Mouse (Mus musculus) heart, postnatal 0 days (tissue): Measurements from ENCODE around the gene Drc3.

Experiments
- CTCF ChIP-seq: IDR thresholded peaks from 2 replicates; pipeline ENCODE4 v1.5.1; 2016; ENCODE audit warnings: antibody characterized with exemption, control low read depth, low read depth
- EP300 ChIP-seq: IDR thresholded peaks from 2 replicates; pipeline ENCODE4 v1.6.1; 2016; ENCODE audit warnings: antibody characterized with exemption, low read depth

DNA sequence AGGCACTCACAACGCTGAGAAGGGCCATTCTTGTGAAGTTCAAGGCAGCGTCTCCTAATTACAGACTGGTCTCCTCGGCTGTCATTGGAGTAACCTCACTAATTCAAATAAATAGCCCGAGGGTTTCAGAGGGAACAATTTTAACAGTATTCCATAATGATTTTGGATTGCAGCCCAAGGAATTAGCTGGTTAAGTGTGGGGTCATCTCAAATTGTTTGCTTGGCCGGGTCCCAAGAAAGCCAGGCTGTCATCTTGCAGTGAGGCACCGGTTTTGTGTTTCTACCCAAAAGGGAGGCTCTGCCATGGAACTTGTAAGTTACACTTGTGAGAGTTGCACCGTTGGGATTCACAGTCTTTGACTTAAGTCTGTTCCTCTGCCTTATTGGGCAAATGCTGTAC lies 36.9 kb upstream of the Drc3 start:
- TF ChIP-seq CTCF (no peak), EP300 (no peak)
